Mouse (Mus musculus): Measurements from ENCODE around the gene Nrxn3. TPM values are rescaled to one million over a fixed set of nuclear protein-coding genes. Genes with fewer than 3 reads are reported as not detected.

Nrxn3 gene
- polyA plus RNA-seq, 1 experiment from 2014 or later, result 1.3 TPM

DNA sequence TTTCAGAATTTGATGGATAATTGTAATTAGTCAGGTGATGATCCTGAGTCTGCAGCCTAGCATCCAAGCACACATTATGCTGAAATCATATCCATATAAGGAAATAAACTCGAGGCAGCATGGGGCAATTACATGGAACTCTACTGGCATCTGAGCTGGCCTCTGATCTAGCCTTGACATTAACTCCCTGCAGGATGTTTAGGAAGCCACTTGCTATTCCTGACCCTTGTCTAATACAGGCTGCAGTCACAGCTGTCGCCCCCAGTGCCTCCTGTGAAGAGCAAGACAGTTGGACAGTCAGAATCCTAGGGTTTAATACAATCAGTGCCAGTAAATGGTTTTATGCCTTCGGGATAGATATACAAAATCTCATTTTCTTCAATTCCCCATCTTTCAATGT lies 781.4 kb downstream of the Nrxn3 start:
- 52% methylated on average over 3 of the region's 3 CpGs for WGBS
- Histone ChIP-seq H3K27ac (ENCODE audit: low read length) (no peak overlapping the region), H3K9me3 (replicated peaks; ENCODE audit: control insufficient read depth, low read length) (no peaks in the 10 kb centered on the region), H3K27me3 (ENCODE audit: control insufficient read depth, insufficient read depth, low read length) (no peaks in the 10 kb centered on the region), H3K4me3 (ENCODE audit: low read length) (no peak overlapping the region), H3K9ac (ENCODE audit: low read length) (no peak overlapping the region), H3K36me3 (ENCODE audit: control insufficient read depth, insufficient read depth) (no peaks in the 10 kb centered on the region), H3K4me2 (ENCODE audit: low read depth, low read length) (no peak overlapping the region), H3K4me1 (ENCODE audit: control insufficient read depth, insufficient read depth, low read length) (no peaks in the 10 kb centered on the region)
- no peak for ATAC-seq (replicated peaks; ENCODE audit: extremely low read depth, insufficient read depth, low FRiP score)

GRCm38 (mm10) chr12:89505121-89505764 lies 782.6 kb downstream of the Nrxn3 start:
- no peak for ATAC-seq (replicated peaks; ENCODE audit: extremely low read depth, insufficient read depth, low FRiP score)
- Histone ChIP-seq H3K9me3 (replicated peaks; ENCODE audit: control insufficient read depth, low read length) (no peaks in the 10 kb centered on the region), H3K4me2 (ENCODE audit: low read depth, low read length) (no peak overlapping the region), H3K4me3 (ENCODE audit: low read length) (no peak overlapping the region), H3K36me3 (ENCODE audit: control insufficient read depth, insufficient read depth) (no peaks in the 10 kb centered on the region), H3K4me1 (ENCODE audit: control insufficient read depth, insufficient read depth, low read length) (no peaks in the 10 kb centered on the region), H3K27ac (ENCODE audit: low read length) (no peak overlapping the region), H3K9ac (ENCODE audit: low read length) (no peak overlapping the region), H3K27me3 (ENCODE audit: control insufficient read depth, insufficient read depth, low read length) (no peaks in the 10 kb centered on the region)
- 47% methylated on average over 2 of the region's 2 CpGs for WGBS

GRCm38 (mm10) chr12:89508970-89509369 lies 786.3 kb downstream of the Nrxn3 start:
- no peaks in the 10 kb centered on the region for H3K36me3 ChIP-seq (ENCODE audit: control insufficient read depth, insufficient read depth)
- H3K4me3 ChIP-seq (ENCODE audit: low read length), result no peak overlapping the region
- H3K9ac ChIP-seq (ENCODE audit: low read length), result no peak overlapping the region
- no peaks in the 10 kb centered on the region for H3K27me3 ChIP-seq (ENCODE audit: control insufficient read depth, insufficient read depth, low read length)
- no peak overlapping the region for H3K27ac ChIP-seq (ENCODE audit: low read length)
- H3K4me2 ChIP-seq (ENCODE audit: low read depth, low read length), result no peak overlapping the region
- no peaks in the 10 kb centered on the region for H3K4me1 ChIP-seq (ENCODE audit: control insufficient read depth, insufficient read depth, low read length)
- H3K9me3 ChIP-seq (replicated peaks; ENCODE audit: control insufficient read depth, low read length), result no peaks in the 10 kb centered on the region
- ATAC-seq (replicated peaks; ENCODE audit: extremely low read depth, insufficient read depth, low FRiP score), result no peak

GRCm38 (mm10) chr12:89513759-89514158 lies 791.1 kb downstream of the Nrxn3 start:
- no peak overlapping the region for H3K27ac ChIP-seq (ENCODE audit: low read length)
- H3K36me3 ChIP-seq (ENCODE audit: control insufficient read depth, insufficient read depth), result no peaks in the 10 kb centered on the region
- no peaks in the 10 kb centered on the region for H3K9me3 ChIP-seq (replicated peaks; ENCODE audit: control insufficient read depth, low read length)
- 42% methylated on average over 7 of the region's 7 CpGs for WGBS
- no peaks in the 10 kb centered on the region for H3K4me1 ChIP-seq (ENCODE audit: control insufficient read depth, insufficient read depth, low read length)
- ATAC-seq (replicated peaks; ENCODE audit: extremely low read depth, insufficient read depth, low FRiP score), result no peak
- no peaks in the 10 kb centered on the region for H3K27me3 ChIP-seq (ENCODE audit: control insufficient read depth, insufficient read depth, low read length)
- no peak overlapping the region for H3K4me3 ChIP-seq (ENCODE audit: low read length)
- H3K9ac ChIP-seq (ENCODE audit: low read length), result no peak overlapping the region
- H3K4me2 ChIP-seq (ENCODE audit: low read depth, low read length), result no peak overlapping the region

- Histone ChIP-seq H3K4me2 (ENCODE audit: low read depth, low read length) (no peak overlapping the region), H3K9ac (ENCODE audit: low read length) (no peak overlapping the region), H3K27ac (ENCODE audit: low read length) (no peak overlapping the region), H3K27me3 (ENCODE audit: control insufficient read depth, insufficient read depth, low read length) (no peaks in the 10 kb centered on the region), H3K4me1 (ENCODE audit: control insufficient read depth, insufficient read depth, low read length) (no peaks in the 10 kb centered on the region), H3K4me3 (ENCODE audit: low read length) (no peak overlapping the region), H3K9me3 (replicated peaks; ENCODE audit: control insufficient read depth, low read length) (no peaks in the 10 kb centered on the region), H3K36me3 (ENCODE audit: control insufficient read depth, insufficient read depth) (no peaks in the 10 kb centered on the region)
- ATAC-seq (replicated peaks; ENCODE audit: extremely low read depth, insufficient read depth, low FRiP score), result no peak
- 76% methylated on average over 6 of the region's 6 CpGs for WGBS
Measured at GRCm38 (mm10) chr12:89516046-89516445, 793.4 kb downstream of the Nrxn3 start.

GRCm38 (mm10) chr12:89530679-89531350 lies 808.1 kb downstream of the Nrxn3 start:
- 20% methylated on average over 4 of the region's 4 CpGs for WGBS

GRCm38 (mm10) chr12:89551291-89551690 lies 828.6 kb downstream of the Nrxn3 start:
- WGBS, result 51% methylated on average over 2 of the region's 2 CpGs
- ATAC-seq (replicated peaks; ENCODE audit: extremely low read depth, insufficient read depth, low FRiP score), result no peak

More at GRCm38 (mm10) chr12:89530679-89531350, 808.1 kb downstream of the Nrxn3 start:
- H3K27ac ChIP-seq (ENCODE audit: low read length), result no peak overlapping the region
- no peak overlapping the region for H3K9ac ChIP-seq (ENCODE audit: low read length)
- H3K4me1 ChIP-seq (ENCODE audit: control insufficient read depth, insufficient read depth, low read length), result no peaks in the 10 kb centered on the region
- H3K36me3 ChIP-seq (ENCODE audit: control insufficient read depth, insufficient read depth), result no peaks in the 10 kb centered on the region
- ATAC-seq (replicated peaks; ENCODE audit: extremely low read depth, insufficient read depth, low FRiP score), result no peak
- no peaks in the 10 kb centered on the region for H3K27me3 ChIP-seq (ENCODE audit: control insufficient read depth, insufficient read depth, low read length)
- H3K9me3 ChIP-seq (replicated peaks; ENCODE audit: control insufficient read depth, low read length), result no peaks in the 10 kb centered on the region
- no peak overlapping the region for H3K4me3 ChIP-seq (ENCODE audit: low read length)
- no peak overlapping the region for H3K4me2 ChIP-seq (ENCODE audit: low read depth, low read length)

DNA sequence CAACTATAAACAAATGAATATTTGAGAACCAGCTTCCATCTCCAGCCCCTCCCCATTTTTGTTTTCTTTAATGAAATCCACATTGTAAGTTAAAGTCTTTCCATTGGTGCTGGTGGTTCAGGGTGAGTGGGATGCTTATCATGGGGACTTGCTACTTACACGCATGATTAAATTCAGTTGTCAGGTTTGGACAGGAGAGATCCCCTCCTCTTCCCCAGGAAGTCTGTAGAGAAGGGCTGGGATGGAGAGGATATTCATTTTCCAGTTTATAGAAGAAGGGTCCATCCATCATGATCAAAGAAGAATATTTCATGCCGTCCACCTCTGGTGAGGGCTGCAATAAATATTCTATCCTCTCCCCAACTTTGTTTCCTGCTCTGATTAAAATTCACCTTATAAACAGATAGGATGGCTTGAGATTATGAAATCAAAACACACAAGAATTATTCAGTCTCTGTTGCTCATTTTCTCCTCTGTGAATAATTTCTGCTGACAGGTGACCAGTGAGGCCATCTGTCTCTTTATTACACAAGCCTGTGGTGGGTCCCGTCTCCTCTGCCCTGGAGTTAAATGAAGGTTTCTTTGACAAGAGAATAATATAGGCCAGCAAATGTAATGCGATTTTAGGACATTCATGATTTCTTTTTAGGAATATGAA lies 830.7 kb downstream of the Nrxn3 start:
- Histone ChIP-seq H3K27me3 (ENCODE audit: control insufficient read depth, insufficient read depth, low read length) (no peaks in the 10 kb centered on the region), H3K4me3 (ENCODE audit: low read length) (no peak overlapping the region)
- 61% methylated on average over 4 of the region's 4 CpGs for WGBS

More at GRCm38 (mm10) chr12:89551291-89551690, 828.6 kb downstream of the Nrxn3 start:
- no peak overlapping the region for H3K9ac ChIP-seq (ENCODE audit: low read length)
- H3K4me3 ChIP-seq (ENCODE audit: low read length), result no peak overlapping the region
- H3K36me3 ChIP-seq (ENCODE audit: control insufficient read depth, insufficient read depth), result no peaks in the 10 kb centered on the region
- no peaks in the 10 kb centered on the region for H3K4me1 ChIP-seq (ENCODE audit: control insufficient read depth, insufficient read depth, low read length)
- no peak overlapping the region for H3K27ac ChIP-seq (ENCODE audit: low read length)
- H3K4me2 ChIP-seq (ENCODE audit: low read depth, low read length), result no peak overlapping the region
- H3K9me3 ChIP-seq (replicated peaks; ENCODE audit: control insufficient read depth, low read length), result no peaks in the 10 kb centered on the region
- H3K27me3 ChIP-seq (ENCODE audit: control insufficient read depth, insufficient read depth, low read length), result no peaks in the 10 kb centered on the region

GRCm38 (mm10) chr12:89554171-89554570 lies 831.5 kb downstream of the Nrxn3 start:
- no peak overlapping the region for H3K9ac ChIP-seq (ENCODE audit: low read length)
- 52% methylated on average over 2 of the region's 2 CpGs for WGBS
- H3K4me3 ChIP-seq (ENCODE audit: low read length), result no peak overlapping the region
- H3K27me3 ChIP-seq (ENCODE audit: control insufficient read depth, insufficient read depth, low read length), result no peaks in the 10 kb centered on the region
- H3K4me1 ChIP-seq (ENCODE audit: control insufficient read depth, insufficient read depth, low read length), result no peaks in the 10 kb centered on the region
- H3K9me3 ChIP-seq (replicated peaks; ENCODE audit: control insufficient read depth, low read length), result no peaks in the 10 kb centered on the region
- no peak for ATAC-seq (replicated peaks; ENCODE audit: extremely low read depth, insufficient read depth, low FRiP score)
- no peaks in the 10 kb centered on the region for H3K36me3 ChIP-seq (ENCODE audit: control insufficient read depth, insufficient read depth)
- no peak overlapping the region for H3K27ac ChIP-seq (ENCODE audit: low read length)
- no peak overlapping the region for H3K4me2 ChIP-seq (ENCODE audit: low read depth, low read length)

More for the DNA sequence above, 830.7 kb downstream of the Nrxn3 start:
- ATAC-seq (replicated peaks; ENCODE audit: extremely low read depth, insufficient read depth, low FRiP score), result no peak
- no peak overlapping the region for H3K4me2 ChIP-seq (ENCODE audit: low read depth, low read length)
- H3K36me3 ChIP-seq (ENCODE audit: control insufficient read depth, insufficient read depth), result no peaks in the 10 kb centered on the region
- H3K4me1 ChIP-seq (ENCODE audit: control insufficient read depth, insufficient read depth, low read length), result no peaks in the 10 kb centered on the region
- H3K9me3 ChIP-seq (replicated peaks; ENCODE audit: control insufficient read depth, low read length), result no peaks in the 10 kb centered on the region
- no peak overlapping the region for H3K9ac ChIP-seq (ENCODE audit: low read length)
- no peak overlapping the region for H3K27ac ChIP-seq (ENCODE audit: low read length)

Data from heart, embryonic 16.5 days (tissue).